Mouse (Mus musculus): ENCODE measurements around the gene Lrp6. TPM values are rescaled to one million over a fixed set of nuclear protein-coding genes. Genes with fewer than 3 reads are reported as not detected.

Lrp6 gene
- total and polyA plus RNA-seq, 2 experiments from 2014 or later: 12.3 to 41.3 TPM

DNA sequence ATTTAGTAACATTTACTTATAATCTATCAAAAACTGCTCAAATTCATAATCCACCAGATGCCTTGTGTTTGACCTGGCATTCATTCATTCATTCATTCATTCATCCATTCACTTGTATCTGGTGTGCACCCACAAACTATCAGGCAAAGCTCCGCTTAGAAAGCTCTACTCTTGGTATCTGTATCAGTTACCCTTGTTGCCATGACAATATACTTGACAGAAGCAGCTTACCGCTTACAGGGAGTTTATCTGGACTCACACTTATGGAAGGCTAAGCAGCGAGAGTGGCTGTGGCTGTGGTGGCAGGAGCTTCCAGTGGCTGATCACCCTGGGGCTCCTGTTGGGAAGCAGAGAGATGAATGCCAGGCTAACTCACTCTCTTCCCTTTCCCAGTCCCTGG lies 148.9 kb downstream of the Lrp6 start:
- H3K4me3 ChIP-seq (ENCODE audit: low read depth, low read length): no peak overlapping the region
- no peaks in the 10 kb centered on the region for H3K36me3 ChIP-seq (ENCODE audit: insufficient read depth)
- H3K4me2 ChIP-seq (ENCODE audit: low read depth): no peak overlapping the region
- WGBS: 61% methylated on average over 3 of the region's 3 CpGs
- H3K9ac ChIP-seq: no peak overlapping the region
- H3K9me3 ChIP-seq (ENCODE audit: low read length): no peaks in the 10 kb centered on the region
- H3K27me3 ChIP-seq (ENCODE audit: insufficient read depth, low read length): no peaks in the 10 kb centered on the region
- H3K4me1 ChIP-seq (ENCODE audit: insufficient read depth): no peaks in the 10 kb centered on the region
- TF ChIP-seq CTCF (IDR thresholded peaks at IDR 0.05; ENCODE audit: low read depth): no peak
- DNase-seq: no peak
- peak; percentile 61; the same call in 1 of the 2 replicates for ATAC-seq
- no peak overlapping the region for H3K27ac ChIP-seq (ENCODE audit: low read depth, low read length)

DNA sequence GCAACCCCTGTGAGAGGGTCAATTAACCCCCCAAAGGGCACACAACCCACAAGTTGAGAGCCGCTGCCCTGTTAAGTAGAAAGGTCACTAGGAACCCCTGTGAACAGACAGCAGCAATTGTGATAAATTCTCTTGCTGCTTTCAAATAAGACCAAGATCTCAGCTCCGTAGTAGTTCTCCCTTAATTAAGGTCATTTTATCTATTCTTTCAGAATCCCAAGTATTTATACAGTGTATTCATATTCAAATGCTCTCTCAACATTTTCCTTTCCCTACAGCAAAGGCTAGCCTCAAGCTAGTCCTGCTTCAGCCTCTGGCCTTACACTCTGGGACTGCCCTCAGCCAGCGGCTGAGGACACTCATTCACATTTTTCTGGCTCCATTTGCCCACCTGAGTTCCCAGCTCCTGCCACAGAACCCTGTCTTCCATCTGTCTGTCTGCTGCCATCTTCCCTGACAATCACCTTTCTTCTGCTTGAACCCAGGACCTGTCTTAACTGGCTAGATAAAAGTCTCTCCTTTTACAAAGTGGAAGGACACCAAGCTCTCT lies 150.1 kb downstream of the Lrp6 start:
- no peak for TF ChIP-seq CTCF (IDR thresholded peaks at IDR 0.05; ENCODE audit: low read depth)
- H3K4me2 ChIP-seq (ENCODE audit: low read depth): no peak overlapping the region
- H3K27ac ChIP-seq (ENCODE audit: low read depth, low read length): no peak overlapping the region
- ATAC-seq: no peak
- H3K9ac ChIP-seq: no peak overlapping the region
- H3K36me3 ChIP-seq (ENCODE audit: insufficient read depth): no peaks in the 10 kb centered on the region
- no peaks in the 10 kb centered on the region for H3K4me1 ChIP-seq (ENCODE audit: insufficient read depth)
- no peak for DNase-seq
- no peak overlapping the region for H3K4me3 ChIP-seq (ENCODE audit: low read depth, low read length)
- whole genome bisulfite sequencing: 47% methylated on average over 3 of the region's 3 CpGs
- no peaks in the 10 kb centered on the region for H3K9me3 ChIP-seq (ENCODE audit: low read length)
- no peaks in the 10 kb centered on the region for H3K27me3 ChIP-seq (ENCODE audit: insufficient read depth, low read length)

GRCm38 (mm10) chr6:134414532-134414883 lies 152.3 kb downstream of the Lrp6 start:
- Histone ChIP-seq H3K4me3 (ENCODE audit: low read depth, low read length) (no peak overlapping the region), H3K27me3 (ENCODE audit: insufficient read depth, low read length) (no peaks in the 10 kb centered on the region), H3K36me3 (ENCODE audit: insufficient read depth) (no peaks in the 10 kb centered on the region), H3K27ac (ENCODE audit: low read depth, low read length) (no peak overlapping the region), H3K9me3 (ENCODE audit: low read length) (no peaks in the 10 kb centered on the region), H3K9ac (no peak overlapping the region), H3K4me1 (ENCODE audit: insufficient read depth) (no peaks in the 10 kb centered on the region), H3K4me2 (ENCODE audit: low read depth) (no peak overlapping the region)
- ATAC-seq (no peak), DNase-seq (no peak)
- WGBS: 72% methylated on average over 4 of the region's 4 CpGs
- TF ChIP-seq CTCF (IDR thresholded peaks at IDR 0.05; ENCODE audit: low read depth): no peak

GRCm38 (mm10) chr6:134413706-134414531 lies 152.8 kb downstream of the Lrp6 start:
- Histone ChIP-seq H3K4me2 (ENCODE audit: low read depth) (no peak overlapping the region), H3K27me3 (ENCODE audit: insufficient read depth, low read length) (no peaks in the 10 kb centered on the region), H3K9ac (no peak overlapping the region), H3K9me3 (ENCODE audit: low read length) (no peaks in the 10 kb centered on the region), H3K36me3 (ENCODE audit: insufficient read depth) (no peaks in the 10 kb centered on the region), H3K27ac (ENCODE audit: low read depth, low read length) (no peak overlapping the region), H3K4me3 (ENCODE audit: low read depth, low read length) (no peak overlapping the region), H3K4me1 (ENCODE audit: insufficient read depth) (no peaks in the 10 kb centered on the region)
- ATAC-seq: no peak
- WGBS: 60% methylated on average over 18 of the region's 18 CpGs
- TF ChIP-seq CTCF (IDR thresholded peaks at IDR 0.05; ENCODE audit: low read depth): no peak
- no peak for DNase-seq

DNA sequence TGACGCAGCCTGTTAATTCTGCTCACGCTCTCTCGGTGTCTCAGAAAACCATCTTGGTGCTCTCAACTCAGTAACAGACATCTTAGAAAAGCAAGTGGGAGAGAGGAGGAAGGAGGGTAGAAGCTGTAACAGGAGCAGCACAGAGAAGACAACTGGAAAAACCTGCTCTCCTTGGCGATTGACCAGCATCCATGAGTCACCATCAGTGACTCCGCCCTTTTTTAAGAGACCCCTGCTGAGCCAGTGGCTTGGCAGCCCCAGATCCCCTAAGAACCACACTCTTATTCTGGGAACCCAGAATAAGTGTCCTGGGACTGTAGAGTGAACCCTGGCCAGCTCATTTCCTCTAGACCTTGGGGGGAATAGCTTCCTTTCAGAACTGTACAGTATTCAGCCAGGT lies 159.5 kb downstream of the Lrp6 start:
- H3K4me2 ChIP-seq (ENCODE audit: low read depth): no peak overlapping the region
- 74% methylated on average over 5 of the region's 5 CpGs for WGBS
- no peaks in the 10 kb centered on the region for H3K36me3 ChIP-seq (ENCODE audit: insufficient read depth)
- no peak for TF ChIP-seq CTCF (IDR thresholded peaks at IDR 0.05; ENCODE audit: low read depth)
- H3K4me1 ChIP-seq (ENCODE audit: insufficient read depth): no peaks in the 10 kb centered on the region
- H3K9ac ChIP-seq: no peak overlapping the region
- H3K9me3 ChIP-seq (ENCODE audit: low read length): no peaks in the 10 kb centered on the region
- no peak overlapping the region for H3K27ac ChIP-seq (ENCODE audit: low read depth, low read length)
- no peaks in the 10 kb centered on the region; the same call in 1 of the 2 replicates for H3K27me3 ChIP-seq (ENCODE audit: insufficient read depth, low read length)
- DNase-seq (no peak), ATAC-seq (no peak)
- H3K4me3 ChIP-seq (ENCODE audit: low read depth, low read length): no peak overlapping the region

DNA sequence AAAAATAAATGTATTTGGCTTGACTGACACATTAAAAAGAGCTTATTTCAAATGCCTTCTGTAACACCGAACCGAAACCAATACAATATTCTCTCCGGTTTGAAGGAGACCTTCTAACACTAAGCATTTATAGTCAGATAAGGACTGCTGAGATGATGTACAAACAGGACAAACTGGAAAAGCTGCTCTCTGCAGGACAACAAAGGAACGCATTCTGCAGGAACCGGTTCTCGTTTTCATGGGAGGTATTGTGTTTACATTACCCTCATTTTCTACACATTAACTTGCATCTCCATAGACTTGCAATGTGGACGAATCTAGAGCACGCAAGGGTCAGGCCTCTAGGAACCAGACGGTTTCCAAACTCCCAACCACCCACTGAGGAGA lies 163.1 kb downstream of the Lrp6 start:
- no peak overlapping the region for H3K9ac ChIP-seq
- no peak overlapping the region for H3K4me2 ChIP-seq (ENCODE audit: low read depth)
- 89% methylated on average over 9 of the region's 9 CpGs for WGBS
- H3K27ac ChIP-seq (ENCODE audit: low read depth, low read length): no peak overlapping the region
- H3K4me3 ChIP-seq (ENCODE audit: low read depth, low read length): no peak overlapping the region
- H3K9me3 ChIP-seq (ENCODE audit: low read length): no peaks in the 10 kb centered on the region
- no peaks in the 10 kb centered on the region for H3K36me3 ChIP-seq (ENCODE audit: insufficient read depth)
- no peak for ATAC-seq
- DNase-seq: no peak
- H3K27me3 ChIP-seq (ENCODE audit: insufficient read depth, low read length): no peaks in the 10 kb centered on the region; the same call in 1 of the 2 replicates
- TF ChIP-seq CTCF (IDR thresholded peaks at IDR 0.05; ENCODE audit: low read depth): no peak
- no peaks in the 10 kb centered on the region for H3K4me1 ChIP-seq (ENCODE audit: insufficient read depth)

DNA sequence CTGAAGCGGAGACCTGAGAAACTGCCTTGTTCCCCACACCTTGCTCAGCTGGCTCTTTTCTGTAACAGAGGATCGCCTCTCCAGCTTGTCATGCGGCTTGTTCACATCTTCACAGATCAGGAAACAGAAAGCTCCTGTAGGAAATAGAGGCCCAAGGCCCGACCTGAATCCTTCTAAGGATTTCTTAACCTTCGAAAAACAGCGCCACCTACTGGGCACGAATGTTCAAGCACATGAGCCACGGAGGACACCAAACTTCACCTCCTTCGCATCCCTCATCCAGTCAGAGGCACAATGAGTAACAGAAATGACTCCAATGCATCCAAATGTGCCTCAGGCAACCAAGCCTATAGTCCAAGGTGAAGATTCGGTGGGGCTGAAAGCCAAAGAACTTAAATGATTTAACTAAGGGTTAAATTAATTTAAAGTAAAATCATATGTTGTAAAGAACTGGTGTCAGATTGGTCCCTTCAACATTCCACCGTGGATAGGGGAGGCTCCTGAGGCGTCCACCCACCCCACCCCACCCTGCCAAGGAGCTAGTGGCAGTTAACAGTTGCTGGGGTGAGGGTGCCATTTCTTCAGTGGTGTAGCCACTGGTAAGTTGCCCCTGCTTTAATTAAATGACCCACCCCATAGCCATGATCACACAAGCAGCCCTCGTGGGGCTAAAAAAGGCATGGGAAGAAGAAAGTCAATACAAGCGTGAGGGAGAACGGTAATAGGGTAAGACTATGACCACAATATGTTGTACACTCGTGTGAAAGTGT lies 163.7 kb downstream of the Lrp6 start:
- Histone ChIP-seq H3K4me2 (ENCODE audit: low read depth) (no peak overlapping the region), H3K27me3 (ENCODE audit: insufficient read depth, low read length) (no peaks in the 10 kb centered on the region; the same call in 1 of the 2 replicates), H3K4me1 (ENCODE audit: insufficient read depth) (no peaks in the 10 kb centered on the region), H3K27ac (ENCODE audit: low read depth, low read length) (no peak overlapping the region), H3K36me3 (ENCODE audit: insufficient read depth) (no peaks in the 10 kb centered on the region), H3K4me3 (ENCODE audit: low read depth, low read length) (no peak overlapping the region), H3K9ac (no peak overlapping the region), H3K9me3 (ENCODE audit: low read length) (no peaks in the 10 kb centered on the region)
- DNase-seq (peak; percentile 76), ATAC-seq (no peak; the same call in 1 of the 2 replicates)
- WGBS: 43% methylated on average over 16 of the region's 16 CpGs
- peak; percentile 71 for TF ChIP-seq CTCF (IDR thresholded peaks at IDR 0.05; ENCODE audit: low read depth)

Other genes with a start within 250 kb of the Lrp6 start
- not detected in 2 replicates for gene Bcl2l14, start 170.6 kb downstream of the Lrp6 start, total RNA-seq (2014; rRNA removed)
- gene Bcl2l14, start 170.6 kb downstream of the Lrp6 start, polyA plus RNA-seq (2015; fragmentation: Nextera tagmentation; extraction: Ambion mirVana): not detected in 2 replicates
- gene Mansc1, start 65.5 kb upstream of the Lrp6 start, total RNA-seq (2014; rRNA removed): 1.2 and 2.8 TPM in 2 replicates
- 1.4 and 1.9 TPM in 2 replicates for gene Mansc1, start 65.5 kb upstream of the Lrp6 start, polyA plus RNA-seq (2015; fragmentation: Nextera tagmentation; extraction: Ambion mirVana)
- 37.4 and 41.2 TPM in 2 replicates for gene Borcs5, start 72.5 kb upstream of the Lrp6 start, total RNA-seq (2014; rRNA removed)
- gene Borcs5, start 72.5 kb upstream of the Lrp6 start, polyA plus RNA-seq (2015; fragmentation: Nextera tagmentation; extraction: Ambion mirVana): 42.6 and 44.2 TPM in 2 replicates
- gene Dusp16, start 225.7 kb upstream of the Lrp6 start, total RNA-seq (2014; rRNA removed): 3.4 and 5.7 TPM in 2 replicates
- gene Dusp16, start 225.7 kb upstream of the Lrp6 start, polyA plus RNA-seq (2015; fragmentation: Nextera tagmentation; extraction: Ambion mirVana): 1.9 and 2.7 TPM in 2 replicates

All from forebrain, postnatal 0 days (tissue).